Mouse (Mus musculus): ENCODE data around the gene Ptprf.

Gene Ptprf

DNA sequence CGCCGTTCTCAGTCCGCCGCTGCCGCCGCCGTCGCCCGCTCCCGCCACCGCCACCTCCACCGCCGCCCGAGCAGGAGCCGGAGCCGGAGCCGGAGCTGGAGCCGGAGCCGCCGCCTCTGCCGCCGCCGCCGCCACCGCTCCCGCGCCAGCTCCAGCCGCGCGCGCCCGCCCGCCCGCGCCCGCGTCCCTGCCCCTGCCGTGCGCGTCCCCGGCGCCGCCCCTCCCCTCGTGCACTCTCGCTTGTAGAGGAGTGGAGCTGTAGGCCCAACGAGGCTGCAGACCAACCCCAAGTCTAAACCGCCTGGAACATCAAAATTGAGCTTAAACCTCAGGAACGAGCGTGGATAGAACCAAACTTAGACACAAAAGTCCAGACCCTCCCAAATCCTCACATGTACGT, at the start of gene Ptprf:
Gene Ptprf (minus strand): TSS at position 175 of the 400 bp plus-strand sequence.
- no peak for DNase-seq (ENCODE audit: low read depth, low spot score)

DNA sequence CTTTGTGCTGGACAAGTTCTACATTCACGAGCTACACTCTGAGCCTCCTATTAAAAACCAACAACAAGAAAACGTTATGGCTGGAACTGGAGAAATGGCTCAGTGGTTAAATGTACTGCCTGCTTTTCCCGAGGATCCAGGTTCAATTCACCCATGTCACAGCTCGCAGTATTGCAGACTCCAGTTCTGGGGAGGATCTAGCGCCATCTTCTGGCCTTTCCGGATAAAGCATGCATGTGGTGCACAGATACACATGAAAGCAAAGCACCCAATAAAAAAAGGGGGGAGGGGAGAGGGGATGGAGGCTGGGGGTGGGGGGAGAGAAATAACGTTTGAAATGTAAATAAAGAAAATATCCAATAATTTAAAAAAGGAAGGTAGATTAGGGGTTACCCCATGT, 45.5 kb upstream of the Ptprf start:
- DNase-seq (ENCODE audit: low read depth, low spot score), result peak; percentile 47

DNA sequence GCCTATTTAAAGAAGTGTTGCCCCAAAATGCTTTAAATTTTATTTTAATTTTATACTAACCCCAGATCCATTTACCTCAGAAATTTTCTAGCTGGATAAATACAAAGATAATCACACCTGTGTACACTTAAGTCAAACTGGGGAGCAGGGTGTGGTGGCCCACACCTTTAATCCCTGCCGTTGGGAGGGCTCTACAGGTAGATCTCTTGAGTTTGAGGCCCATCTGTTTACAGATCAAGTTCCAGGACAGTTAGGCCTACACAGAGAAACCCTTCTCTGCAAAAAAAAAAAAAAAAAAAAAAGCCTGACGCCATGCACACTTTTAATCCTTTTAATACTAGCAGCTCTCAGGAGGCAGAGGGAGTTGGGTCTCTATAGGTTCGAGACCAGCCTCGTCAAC, 44.8 kb upstream of the Ptprf start:
- no peak for DNase-seq (ENCODE audit: low read depth, low spot score)

DNA sequence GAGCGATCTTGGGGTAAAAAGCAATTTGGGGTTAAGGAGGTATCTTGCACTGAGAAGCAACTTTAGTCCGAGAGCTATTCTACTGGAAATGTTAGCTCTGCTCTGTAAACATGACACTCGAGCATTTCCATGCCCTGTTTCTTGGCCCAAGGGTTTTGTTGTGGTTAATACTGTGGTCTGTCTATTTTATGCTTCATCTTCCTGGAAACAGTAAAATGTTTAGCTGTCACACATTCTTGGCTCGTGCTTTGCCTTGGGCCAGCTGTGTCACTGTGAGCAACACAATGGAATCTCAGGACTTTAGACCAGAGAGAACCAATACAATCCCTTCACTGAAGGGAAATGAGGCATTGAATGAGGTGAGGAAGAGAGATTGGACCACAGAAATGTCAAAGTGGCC, 40.6 kb upstream of the Ptprf start:
- DNase-seq (ENCODE audit: low read depth, low spot score), result no peak

DNA sequence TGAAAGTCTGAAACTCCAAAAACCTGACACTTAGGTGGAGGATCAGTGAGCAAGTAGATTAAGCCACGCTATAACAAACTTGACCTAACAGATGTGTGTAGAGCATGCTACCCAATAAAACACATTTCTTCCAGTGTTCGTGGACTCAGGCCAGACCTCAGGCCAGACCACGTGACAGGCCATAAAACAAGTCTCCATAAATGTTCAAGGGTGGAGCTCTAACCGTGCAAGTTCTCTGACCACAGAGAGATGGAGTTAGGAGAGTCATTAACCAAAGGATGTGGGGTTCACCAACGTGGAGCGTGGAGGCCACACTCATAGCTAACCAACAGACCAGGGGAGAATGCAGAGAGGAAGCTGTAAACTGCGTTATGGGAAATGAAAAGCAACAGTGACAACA, 35.3 kb upstream of the Ptprf start:
- no peak for DNase-seq (ENCODE audit: low read depth, low spot score)

DNA sequence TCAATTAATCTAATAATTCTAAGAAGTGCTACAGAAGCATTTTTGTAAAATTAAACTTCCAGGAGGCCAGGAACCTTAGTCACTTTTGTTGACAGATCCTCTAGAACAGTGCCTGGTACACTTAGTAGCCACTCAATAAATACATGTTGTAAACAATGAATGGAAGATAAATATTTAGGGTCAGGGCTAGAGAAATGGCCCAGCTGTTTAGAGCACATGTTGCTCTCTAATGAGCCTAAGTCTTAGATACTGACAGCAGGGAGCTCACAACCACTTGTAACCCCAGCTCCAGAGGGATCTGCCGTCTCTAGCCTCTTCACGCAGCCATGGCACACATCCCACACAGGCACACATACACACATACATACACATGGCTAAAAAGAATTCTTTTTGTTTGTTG, 29.4 kb upstream of the Ptprf start:
- DNase-seq (ENCODE audit: low read depth, low spot score), result no peak

DNA sequence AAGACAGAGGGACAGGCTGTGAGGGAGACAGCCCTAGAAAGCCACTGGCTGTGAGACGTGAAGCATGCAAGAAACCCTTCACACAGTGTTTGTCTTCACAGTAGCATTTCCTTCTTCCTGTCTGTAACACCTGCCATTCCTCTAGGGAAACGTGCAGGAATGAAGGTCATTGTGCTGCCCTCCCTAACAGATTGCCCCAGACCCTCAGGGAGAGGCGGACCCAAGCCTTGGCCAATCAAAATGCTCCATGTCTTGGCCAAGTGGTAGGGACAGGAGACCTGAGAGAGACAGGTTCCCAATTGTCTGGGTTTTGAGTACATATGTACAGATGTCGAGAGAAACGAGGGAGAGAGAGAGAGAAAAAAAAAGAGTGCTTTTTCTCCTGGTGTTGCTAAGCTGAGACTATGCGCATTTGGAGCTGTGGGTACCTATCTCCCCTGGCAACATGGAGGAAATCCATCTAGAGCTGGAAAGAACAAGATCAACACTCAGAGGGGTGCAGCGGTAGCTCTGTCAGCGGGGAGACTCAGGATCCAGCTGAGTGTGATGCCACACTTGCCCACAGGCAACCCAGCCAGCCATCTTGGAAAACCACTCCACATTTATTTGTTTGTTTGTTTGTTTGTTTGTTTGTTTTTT, 28.6 kb upstream of the Ptprf start:
- DNase-seq (ENCODE audit: low read depth, low spot score), result no peak

DNA sequence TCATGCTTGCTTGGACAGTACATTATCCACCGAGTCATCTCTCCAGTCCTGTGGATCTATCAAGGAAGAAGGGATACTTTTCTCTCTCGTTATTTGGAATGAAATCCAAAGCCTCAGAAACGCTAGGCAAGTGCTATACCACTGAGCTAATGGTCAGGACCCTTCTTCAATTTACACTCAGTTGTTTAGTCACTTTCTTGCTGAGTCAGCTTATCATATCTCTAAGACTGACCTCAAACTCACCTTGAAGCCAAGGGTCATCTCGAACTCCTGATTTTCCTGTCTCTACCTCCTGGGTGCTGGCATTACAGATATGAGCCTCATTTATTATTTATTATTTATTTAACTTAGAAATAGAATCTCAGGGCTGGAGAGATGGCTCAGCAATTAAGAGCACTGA, 25.5 kb upstream of the Ptprf start:
- no peak for DNase-seq (ENCODE audit: low read depth, low spot score)

DNA sequence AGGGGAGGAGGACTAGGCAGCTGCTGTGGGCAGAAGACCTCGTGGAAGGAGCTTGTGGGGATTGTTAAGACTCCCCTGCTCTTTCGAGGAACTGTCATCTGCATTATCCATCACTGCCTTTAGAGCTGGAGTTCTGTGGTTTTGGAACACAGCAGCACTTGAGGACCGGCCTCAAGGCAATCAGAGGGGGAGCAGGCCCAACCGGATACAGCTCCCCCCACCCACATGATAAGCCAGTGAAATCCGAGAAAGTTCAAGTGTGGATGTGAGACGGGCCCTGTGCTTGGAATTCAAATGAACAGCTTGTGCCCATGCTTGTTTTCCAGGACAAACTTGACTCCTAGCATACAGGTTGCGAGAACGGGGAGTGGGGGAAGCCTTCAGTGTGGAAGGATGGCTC, 24.1 kb upstream of the Ptprf start:
- no peak for DNase-seq (ENCODE audit: low read depth, low spot score)

DNA sequence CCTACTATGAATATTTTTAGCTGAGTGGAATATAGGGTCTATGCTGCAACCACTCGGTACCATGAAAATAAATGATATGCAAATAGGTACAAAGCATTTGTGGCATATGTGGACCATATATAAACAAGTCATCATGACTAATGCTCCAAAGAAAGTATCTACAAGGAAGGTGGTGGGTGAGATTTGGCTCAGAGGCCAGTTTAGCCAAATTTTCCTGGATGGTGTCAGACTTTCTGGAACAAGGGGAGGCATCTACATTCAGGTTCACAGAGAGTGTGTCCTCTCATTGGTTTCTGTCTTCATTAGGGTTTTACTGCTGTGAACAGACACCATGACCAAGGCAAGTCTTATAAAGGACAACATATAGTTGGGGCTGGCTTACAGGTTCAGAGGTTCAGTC, 19.3 kb upstream of the Ptprf start:
- no peak for DNase-seq (ENCODE audit: low read depth, low spot score)

DNA sequence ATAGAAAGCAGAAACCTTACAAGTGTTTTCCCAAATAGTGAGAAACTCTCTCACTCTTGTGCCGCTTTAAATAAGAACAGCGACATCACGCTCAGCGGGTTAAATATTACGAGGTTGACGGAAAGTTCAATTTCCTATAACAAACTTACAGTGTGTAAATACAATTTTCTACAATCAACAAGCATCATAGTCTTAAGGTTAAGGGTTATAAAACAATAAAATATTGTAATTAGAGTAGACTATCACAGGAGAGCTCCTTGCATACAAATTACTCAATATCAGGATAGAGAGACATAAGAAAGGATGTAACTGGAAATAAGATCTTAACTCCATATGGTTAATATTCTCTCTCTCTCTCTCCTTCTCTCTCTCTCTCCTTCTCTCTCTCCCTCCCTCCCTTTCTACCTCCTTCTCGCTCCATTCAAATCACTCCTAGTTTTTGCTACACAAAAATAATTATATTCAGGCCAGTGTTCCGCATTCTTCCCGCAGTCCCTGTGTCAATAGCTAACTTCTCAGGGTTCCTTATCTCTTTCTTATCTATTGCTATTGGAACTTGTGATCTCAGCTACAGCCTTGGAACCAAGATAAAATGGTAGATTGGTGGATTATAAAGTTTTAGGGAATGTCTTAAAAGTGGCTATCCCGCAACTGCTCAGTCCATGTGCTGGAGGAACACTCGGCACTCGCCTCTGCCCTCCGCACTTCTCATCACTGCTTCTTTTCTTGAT, 16.5 kb upstream of the Ptprf start:
- no peak for DNase-seq (ENCODE audit: low read depth, low spot score)

DNA sequence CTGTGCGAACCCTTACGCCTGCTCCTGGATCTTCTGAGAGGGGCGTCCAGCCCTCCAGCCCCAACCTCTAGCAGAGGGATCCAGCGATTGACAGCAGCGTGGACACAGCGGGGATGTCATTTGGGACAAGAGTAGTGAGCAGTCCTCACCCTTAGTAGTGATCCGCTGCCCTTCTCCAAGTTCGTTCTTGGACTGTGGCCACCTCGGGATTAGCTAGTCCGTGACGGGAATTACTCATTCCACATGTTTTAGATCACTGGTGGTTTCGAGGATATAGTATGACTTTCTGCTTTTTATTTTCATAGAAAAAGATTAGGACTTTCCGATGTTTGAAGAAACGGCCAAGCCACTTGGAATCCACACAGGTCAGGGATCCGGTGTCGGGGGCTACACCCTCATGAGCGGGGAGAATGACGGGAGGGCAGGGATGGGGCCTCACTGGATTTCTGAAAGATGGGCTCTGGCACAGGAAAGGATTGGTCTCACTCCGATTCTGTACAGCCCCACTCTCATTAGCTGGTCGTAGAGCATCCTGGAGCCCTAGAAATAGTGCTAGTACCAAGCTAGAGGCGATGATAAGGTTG, 15.0 kb upstream of the Ptprf start:
- no peak for DNase-seq (ENCODE audit: low read depth, low spot score)

DNA sequence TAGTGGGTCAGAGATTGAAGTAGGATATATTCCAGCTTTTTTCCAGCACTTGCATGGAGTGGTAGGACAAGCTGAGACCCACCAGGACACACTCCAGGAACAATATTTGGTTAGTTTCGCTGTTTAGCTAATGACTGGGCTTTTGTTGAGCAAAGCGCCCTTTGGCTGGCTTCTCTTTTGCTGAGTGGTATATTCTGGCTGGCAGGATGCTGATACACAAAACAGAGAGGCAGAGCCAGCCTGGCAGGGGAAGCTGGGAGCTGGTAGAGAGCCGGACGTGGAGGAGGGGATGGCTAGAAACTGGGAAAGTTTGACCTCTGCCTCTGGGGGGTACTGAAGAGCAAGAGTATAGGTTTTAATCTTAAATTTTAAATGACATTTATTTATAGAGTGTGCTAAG, 13.8 kb upstream of the Ptprf start:
- DNase-seq (ENCODE audit: low read depth, low spot score), result no peak

DNA sequence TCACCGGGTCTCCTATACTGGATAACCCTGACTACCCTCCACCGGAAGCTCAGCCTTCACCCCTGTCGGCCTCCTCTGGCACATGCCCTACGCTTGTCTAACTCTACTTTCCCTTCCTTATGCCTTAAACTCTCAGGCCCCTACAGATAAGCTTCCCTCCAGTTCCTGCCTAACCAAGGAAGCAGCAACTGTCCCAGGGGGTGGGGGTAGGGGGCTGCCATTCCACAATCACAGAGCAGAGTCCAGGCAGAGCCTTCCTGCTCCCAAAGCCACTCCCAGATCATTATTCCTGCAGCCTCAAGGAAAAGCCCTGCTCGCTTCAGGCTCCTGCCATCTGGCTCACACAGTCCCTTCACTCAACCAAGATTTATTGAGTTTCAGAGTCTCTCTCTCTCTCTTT, 6.6 kb upstream of the Ptprf start:
- DNase-seq (ENCODE audit: low read depth, low spot score), result no peak

DNA sequence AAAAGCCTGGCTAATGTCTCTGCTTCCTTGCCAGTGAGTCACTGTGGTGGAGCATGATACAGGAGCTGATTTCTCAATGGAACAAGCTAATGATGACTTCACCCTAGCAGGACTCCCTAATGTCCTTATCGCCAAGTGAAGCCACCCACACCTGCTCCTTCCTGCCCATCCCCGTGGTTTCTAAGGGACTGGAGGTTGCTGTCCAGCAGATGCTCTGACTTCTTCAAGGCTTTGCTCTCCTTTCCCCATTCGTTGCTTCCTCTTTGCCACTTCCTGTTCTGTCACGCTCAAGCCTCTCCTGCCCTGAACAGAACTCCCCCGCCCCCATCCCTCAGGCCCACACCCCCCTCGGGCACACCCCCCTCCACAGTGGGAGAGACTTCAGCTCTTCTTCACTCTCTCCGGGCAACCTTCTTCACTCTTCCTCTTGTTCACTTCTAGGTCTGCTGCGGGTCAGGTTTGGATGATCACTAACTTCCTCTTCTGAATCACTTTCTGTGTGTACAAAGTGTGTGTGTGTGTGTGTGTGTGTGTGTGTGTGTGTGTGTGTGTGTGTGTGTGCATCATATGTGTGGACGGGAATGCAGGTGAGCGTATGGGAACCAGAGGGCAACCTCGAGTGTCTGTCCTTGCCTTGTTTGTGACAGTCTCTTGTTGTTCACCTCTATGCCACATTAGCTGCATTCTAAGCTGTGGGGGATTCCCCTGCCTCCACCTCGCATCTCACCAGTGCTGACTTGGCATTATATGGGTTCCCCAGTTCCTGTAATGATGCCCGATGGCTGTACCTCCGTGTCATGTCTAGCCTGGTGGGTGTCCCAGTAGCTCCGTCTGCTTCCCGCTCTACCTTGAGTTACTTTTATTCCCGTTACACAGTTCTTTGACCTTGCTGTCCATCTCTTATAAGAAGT, 4.7 kb upstream of the Ptprf start:
- no peak for DNase-seq (ENCODE audit: low read depth, low spot score)

DNA sequence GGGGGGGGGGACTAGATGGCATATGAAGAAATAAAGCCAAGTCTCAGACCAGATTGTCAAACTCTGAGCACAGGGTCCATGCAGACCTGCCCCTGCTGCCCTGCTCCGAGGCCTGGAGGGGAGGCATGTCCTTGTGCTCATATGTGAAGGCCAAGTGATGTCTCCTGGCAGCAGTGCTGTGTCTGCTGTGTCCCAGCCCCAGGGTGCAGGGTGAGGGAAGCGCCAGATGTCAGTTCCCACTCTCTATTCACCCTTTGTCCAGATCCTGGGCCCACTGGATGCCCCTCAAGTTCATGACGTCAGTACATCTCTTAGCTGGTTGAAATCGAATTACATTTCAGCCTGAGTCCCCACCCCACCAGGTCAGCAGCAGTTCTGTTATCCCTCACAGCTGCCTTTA, 3.6 kb upstream of the Ptprf start:
- no peak for DNase-seq (ENCODE audit: low read depth, low spot score)

DNA sequence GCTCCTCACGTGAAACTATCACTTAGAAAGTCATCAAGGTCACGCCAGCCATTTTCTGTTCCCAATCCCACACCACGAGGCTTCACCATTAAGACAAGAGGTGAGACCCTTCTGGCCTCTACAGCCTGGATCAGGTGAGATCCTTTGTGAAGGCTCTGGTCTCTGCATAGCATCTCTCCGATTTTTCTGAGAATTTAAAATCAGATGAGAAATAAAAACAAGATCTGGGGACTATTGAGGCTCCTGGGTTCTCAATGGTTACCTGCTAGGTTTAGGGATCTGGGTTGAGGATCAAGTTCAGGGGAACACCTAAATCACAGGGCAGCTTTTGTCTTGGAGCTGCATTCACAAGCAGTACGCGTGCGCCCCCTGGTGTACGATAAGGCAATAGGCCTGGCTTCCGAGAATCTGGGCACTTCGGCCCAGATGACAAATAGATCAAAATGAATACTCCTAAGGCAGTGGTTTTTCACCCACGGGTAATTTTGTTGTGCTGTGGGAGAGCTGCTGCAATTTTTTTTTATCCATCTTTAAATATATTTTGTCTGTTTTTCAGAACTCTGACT, 1.6 kb upstream of the Ptprf start:
- DNase-seq (ENCODE audit: low read depth, low spot score), result peak; percentile 73

DNA sequence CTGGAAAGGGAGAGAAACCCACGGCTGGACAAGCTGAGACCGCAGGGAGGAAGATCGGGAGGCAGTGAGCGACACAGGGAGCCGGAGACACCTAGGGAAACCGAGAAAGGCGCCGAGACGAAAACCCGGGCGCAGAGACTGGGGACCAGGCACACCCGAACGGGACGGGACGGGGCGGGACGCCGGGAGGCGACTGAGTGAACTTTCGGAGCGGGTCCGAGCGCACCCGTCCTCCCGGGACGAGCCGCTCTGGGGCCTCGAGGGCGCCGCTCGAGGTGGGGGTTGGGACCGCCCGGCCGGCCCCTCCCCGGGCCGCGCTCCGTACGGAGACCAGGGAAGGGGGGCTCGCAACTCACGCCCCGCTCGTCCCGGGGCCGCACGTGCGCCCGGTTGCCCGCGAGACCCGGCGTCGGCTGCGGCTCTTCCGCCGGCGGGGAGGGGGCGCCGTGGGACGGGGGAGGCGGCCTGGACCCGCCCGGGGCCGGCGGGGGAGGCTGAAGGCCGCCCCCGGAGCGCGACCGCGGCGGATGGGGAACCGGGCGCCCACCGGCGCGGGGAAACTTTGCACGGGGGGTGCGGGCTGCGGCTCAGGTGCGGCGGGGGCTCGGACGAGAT, 682 bp downstream of the Ptprf start:
- no peak for DNase-seq (ENCODE audit: low read depth, low spot score)

DNA sequence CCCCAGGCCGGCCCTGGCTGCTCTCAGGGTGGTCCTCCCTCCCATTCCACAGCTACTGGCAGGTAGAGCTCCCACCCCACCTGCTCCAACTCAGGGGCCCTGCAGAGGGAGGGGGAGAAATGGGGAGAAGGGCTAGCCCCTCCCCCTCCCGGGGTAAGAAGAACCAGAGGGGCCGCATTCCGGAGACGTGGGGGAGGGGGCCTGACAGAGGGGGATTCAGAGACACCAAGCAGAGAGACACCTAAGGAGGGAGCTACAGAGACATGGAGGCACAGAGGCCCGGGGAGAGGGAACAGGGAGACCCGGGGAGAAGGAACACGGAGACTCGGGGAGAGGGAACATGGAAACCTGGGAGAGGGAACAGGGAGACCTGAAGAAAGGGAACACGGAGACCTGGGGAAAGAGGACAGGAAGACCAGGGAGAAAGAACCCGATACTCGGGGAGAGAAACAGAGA, 1.2 kb downstream of the Ptprf start:
- no peak for DNase-seq (ENCODE audit: low read depth, low spot score)

DNA sequence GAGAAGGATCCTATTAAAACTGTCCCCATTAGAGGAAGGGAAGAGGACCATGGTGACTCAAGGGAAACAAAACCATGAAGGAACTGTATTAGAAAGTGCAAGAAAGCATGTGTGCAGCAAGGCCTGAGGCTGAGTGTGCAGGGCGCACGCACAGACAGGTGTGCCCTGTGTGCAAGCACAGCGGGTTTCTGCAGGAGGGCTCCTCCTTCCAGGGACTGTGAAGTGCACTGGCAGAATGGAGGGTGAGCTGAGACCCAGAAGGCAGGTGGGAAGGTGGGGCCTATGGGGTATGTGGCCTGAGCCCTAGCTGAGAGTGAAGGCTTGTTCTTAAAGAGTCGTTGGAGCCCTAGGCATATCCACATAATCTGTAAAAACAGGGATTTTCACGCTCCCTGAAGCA, 1.9 kb downstream of the Ptprf start:
- DNase-seq (ENCODE audit: low read depth, low spot score), result no peak

DNA sequence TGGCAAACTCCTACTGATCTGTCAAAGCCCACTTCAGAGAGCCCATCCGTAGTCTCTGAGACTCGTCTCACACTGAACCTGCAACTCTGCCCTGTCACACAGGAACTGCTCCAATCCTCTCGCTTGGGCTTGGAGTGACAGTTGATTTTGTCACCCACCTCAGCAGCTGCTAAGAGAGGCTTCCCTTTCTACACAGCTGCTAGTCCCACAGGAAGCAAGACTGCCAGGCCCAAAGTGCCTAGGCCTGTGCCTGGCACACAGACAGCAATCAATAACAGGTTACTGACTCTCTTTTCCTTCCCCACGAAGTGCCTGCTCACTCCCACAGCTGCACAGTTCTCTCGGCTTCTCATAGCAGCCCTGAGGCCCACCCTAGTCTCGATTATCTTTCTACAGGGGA, 2.7 kb downstream of the Ptprf start:
- no peak for DNase-seq (ENCODE audit: low read depth, low spot score)

All from retina, postnatal 7 days (tissue).